10 mouse cellular contexts compared by ENCODE assay signal in the genomic region with DNA sequence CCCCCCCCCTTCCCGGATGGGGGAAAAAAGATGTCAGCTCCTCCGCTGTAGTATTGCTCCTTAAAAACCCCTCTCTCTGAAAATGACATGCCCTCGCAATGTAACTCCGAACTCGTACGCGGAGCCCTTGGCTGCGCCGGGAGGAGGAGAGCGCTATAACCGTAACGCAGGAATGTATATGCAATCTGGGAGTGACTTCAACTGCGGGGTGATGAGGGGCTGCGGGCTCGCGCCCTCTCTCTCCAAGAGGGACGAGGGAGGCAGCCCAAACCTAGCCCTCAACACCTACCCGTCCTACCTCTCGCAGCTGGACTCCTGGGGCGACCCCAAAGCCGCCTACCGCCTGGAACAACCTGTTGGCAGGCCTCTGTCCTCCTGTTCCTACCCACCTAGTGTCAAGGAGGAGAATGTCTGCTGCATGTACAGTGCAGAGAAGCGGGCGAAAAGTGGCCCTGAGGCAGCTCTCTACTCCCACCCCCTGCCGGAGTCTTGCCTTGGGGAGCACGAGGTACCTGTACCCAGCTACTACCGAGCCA. TPM values are rescaled to one million over a fixed set of nuclear protein-coding genes. Genes with fewer than 3 reads are reported as not detected.
DNase-seq lines count a peak whose midpoint lies in the region; ATAC-seq and TF ChIP-seq lines count a peak whose summit lies in the region.
"Had no signal": no experiment of that assay in that cellular context is flagged by ENCODE, and none has a peak within 500 bp of the region (broad histone marks: within the 10 kb centered on the region; RNA-seq: fewer than 3 reads in every experiment).

A gene (plus strand): TSS at position 21 of the 536 bp plus-strand sequence.

- H3K9ac ChIP-seq in heart, postnatal 0 days (replicated peaks; ENCODE audit: low read depth, low read length) = no peak within 1 kb of the TSS
- no peak within 1 kb of the TSS for H3K9ac ChIP-seq in ES-E14 (ENCODE audit: insufficient read depth, low read depth, low read length, poor library complexity, severe bottlenecking)
- peak within 1 kb of the TSS; percentile 72 for H3K9ac ChIP-seq in limb, embryonic 12.5 days (replicated peaks)

- ATAC-seq in heart, postnatal 0 days (ENCODE audit: insufficient read depth, low read depth) = no peak
- ATAC-seq in limb, embryonic 12.5 days (ENCODE audit: insufficient number of reproducible peaks, insufficient read depth, low FRiP score, low TSS enrichment, low read depth) = peak; percentile 47

- in situ Hi-C loops in ES-E14 (cut with MboI; ENCODE audit: low sequenced_read_pairs in 2 of 2, unreplicated experiment in 2 of 2) = no loop called here

- H3K4me1 ChIP-seq in heart, postnatal 0 days (ENCODE audit: control insufficient read depth, insufficient read depth) = no peaks in the 10 kb centered on the region
- peaks cover 0 to 2% of the 10 kb centered on the region in 2 experiments; a peak in 1 of 4 replicates for H3K4me1 ChIP-seq in ES-E14 (ENCODE audit: control insufficient read depth in 2 of 2, insufficient read depth in 2 of 2, low read length in 2 of 2, poor library complexity in 1 of 2)
- H3K4me1 ChIP-seq in limb, embryonic 12.5 days (replicated peaks) = peaks cover 34% of the 10 kb centered on the region

- H3K36me3 ChIP-seq in heart, postnatal 0 days (replicated peaks; ENCODE audit: control insufficient read depth, insufficient read depth, low read length) = no peaks in the 10 kb centered on the region
- no peaks in the 10 kb centered on the region for H3K36me3 ChIP-seq in ES-E14 (ENCODE audit: control insufficient read depth, insufficient read depth, low read length, poor library complexity, severe bottlenecking)
- no peaks in the 10 kb centered on the region for H3K36me3 ChIP-seq in limb, embryonic 12.5 days

- TF ChIP-seq CTCF in heart, postnatal 0 days (IDR thresholded peaks at IDR 0.05; ENCODE audit: low read depth) = no peak

- no peaks in the 10 kb centered on the region for H3K9me3 ChIP-seq in heart, postnatal 0 days (replicated peaks; ENCODE audit: control insufficient read depth, low read length)
- H3K9me3 ChIP-seq in ES-E14 (ENCODE audit: control insufficient read depth, insufficient read depth, low read depth, low read length) = no peaks in the 10 kb centered on the region
- no peaks in the 10 kb centered on the region for H3K9me3 ChIP-seq in limb, embryonic 12.5 days

- peak within 1 kb of the TSS; percentile 9 for H3K4me3 ChIP-seq in heart, postnatal 0 days (ENCODE audit: low read depth, low read length)
- H3K4me3 ChIP-seq in ES-E14 (ENCODE audit: insufficient read depth in 1 of 2, low read depth in 1 of 2, low read length in 2 of 2, poor library complexity in 1 of 2, severe bottlenecking in 1 of 2) = peak within 1 kb of the TSS; percentile 35 to 40; a peak in 3 of 4 replicates
- H3K4me3 ChIP-seq in limb, embryonic 12.5 days (replicated peaks) = peak within 1 kb of the TSS; percentile 42

- TF ChIP-seq EP300 in heart, postnatal 0 days (IDR thresholded peaks at IDR 0.05; ENCODE audit: low read depth) = no peak

- H3K27me3 ChIP-seq in heart, postnatal 0 days (ENCODE audit: control insufficient read depth, insufficient read depth, low read length) = peaks cover 98% of the 10 kb centered on the region
- peaks cover 87% of the 10 kb centered on the region for H3K27me3 ChIP-seq in limb, embryonic 12.5 days

- no peak within 1 kb of the TSS for H3K27ac ChIP-seq in heart, postnatal 0 days (ENCODE audit: low read depth)
- H3K27ac ChIP-seq in ES-E14 (ENCODE audit: insufficient read depth, low read depth, low read length, poor library complexity, severe bottlenecking) = no peak within 1 kb of the TSS
- H3K27ac ChIP-seq in limb, embryonic 12.5 days = peak within 1 kb of the TSS; percentile 86

- H3K4me2 ChIP-seq in heart, postnatal 0 days (ENCODE audit: low read depth, low read length) = no peak within 1 kb of the TSS
- peak within 1 kb of the TSS; percentile 61 for H3K4me2 ChIP-seq in limb, embryonic 12.5 days

- DNase-seq in heart, postnatal 0 days (ENCODE audit: low spot score) = no peak
- DNase-seq in heart, adult 11 months = no peak
- no peak for DNase-seq in ES-E14 (ENCODE audit: low read depth, low spot score)
- peak; percentile 50 for DNase-seq in gastrocnemius, adult 18-20 months (ENCODE audit: low spot score)
- no peak for DNase-seq in cerebellum, postnatal 10 days
- DNase-seq in cerebellum, adult 11 months = no peak
- no peak for DNase-seq in adrenal gland, adult 2 months

- 3% methylated on average over 27 of the region's 27 CpGs for WGBS in heart, postnatal 0 days
- 2% methylated on average over 27 of the region's 27 CpGs for WGBS in limb, embryonic 12.5 days

TF ChIP-seq in ES-E14, 5 proteins besides CTCF, POLR2A, EP300 and RAD21:
- TF ChIP-seq MAFK (IDR thresholded peaks at IDR 0.05; ENCODE audit: insufficient read depth, low read depth, low read length) (no peak), HCFC1 (IDR thresholded peaks at IDR 0.05; ENCODE audit: borderline replicate concordance, insufficient read depth, low read length) (no peak), ZNF384 (IDR thresholded peaks at IDR 0.05; ENCODE audit: low read depth, low read length) (no peak), CHD2 (IDR thresholded peaks at IDR 0.05; ENCODE audit: low read depth, low read length) (no peak), ZC3H11A (IDR thresholded peaks at IDR 0.05; ENCODE audit: borderline replicate concordance, low read depth, low read length) (no peak)

RNA-seq across cellular contexts. Expression of the gene that starts here (rescaled TPM):
- total RNA-seq in heart, postnatal 0 days (2014; rRNA removed; ENCODE audit: low replicate concordance) = not detected in 2 replicates
- polyA plus RNA-seq in heart, postnatal 0 days (2015; fragmentation: Nextera tagmentation; extraction: Ambion mirVana) = not detected in 2 replicates
- total RNA-seq in ES-E14 (2012; rRNA removed) = 0.58 TPM in 1 of 2 replicates, not detected in the other
- total RNA-seq in gastrocnemius, adult 18-20 months (2021) = 10 to 100 TPM; 78.5 to 88.0 TPM
- polyA plus RNA-seq in limb, embryonic 12.5 days (2016; fragmentation: Nextera tagmentation; extraction: Ambion mirVana) = 20.7 and 21.2 TPM in 2 replicates
- under 1 TPM; 0.31 to 0.43 TPM for total RNA-seq in adrenal gland, adult 2 months (2021)
- 0.10 TPM in 1 of 2 replicates, not detected in the other for polyA plus RNA-seq in adrenal gland, adult 2 months (2012; rRNA removed)
- total RNA-seq: hematopoietic stem cell, adult 5-6 weeks; monocyte, adult 5-6 weeks had no signal

Comparison
In these comparisons a context has a peak if more than half of its experiments do, and no peak if none do; other contexts are left out.
1. RNA of the gene that starts here (total RNA-seq): 78.5 to 88.0 TPM in gastrocnemius, adult 18-20 months; 0.58 TPM in ES-E14, 0.31 to 0.43 TPM in adrenal gland, adult 2 months and not detected in heart, postnatal 0 days; every median in the first group is over 10 times any median in the second.
2. RNA of the gene that starts here (polyA plus RNA-seq): 20.7 to 21.2 TPM in limb, embryonic 12.5 days; 0.10 TPM in adrenal gland, adult 2 months and not detected in heart, postnatal 0 days; every median in the first group is over 10 times any median in the second.
3. Peak in every context shown above with its lines, with median percentiles within 50 percentile points of each other: H3K4me3 ChIP-seq.